Mouse (Mus musculus): Measurements from ENCODE around the gene Rps6ka6.
A peak's percentile ranks its signal among the peaks of the same experiment; 100 is the strongest.

The Rps6ka6 gene

GRCm38 (mm10) chrX:111537859-111538258 is at the start of gene Rps6ka6:
Rps6ka6 (minus strand) TSS chrX:111537959.
- DNase-seq, result no peak

DNA sequence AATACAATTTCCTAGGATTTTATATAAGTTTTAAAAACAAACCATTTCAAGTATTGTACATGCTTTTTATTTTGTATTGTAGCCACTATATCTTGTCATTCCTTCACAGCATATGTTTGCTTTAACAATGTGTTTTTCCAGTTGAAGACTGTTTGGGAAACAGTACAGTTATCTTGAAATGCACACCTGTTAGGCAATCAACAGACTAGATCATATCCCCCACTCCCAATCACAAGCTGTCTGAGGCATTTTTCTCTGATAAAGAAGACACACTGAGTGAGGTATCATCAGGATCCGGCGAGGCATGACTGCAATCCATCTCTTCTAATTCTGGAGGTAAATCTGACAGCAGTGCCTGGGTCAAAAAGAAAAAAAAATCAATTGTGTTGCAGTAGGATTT is 39.3 kb upstream of the Rps6ka6 start:
- DNase-seq, result no peak

- no peak for DNase-seq
Measured at GRCm38 (mm10) chrX:111518206-111518605, 19.6 kb downstream of the Rps6ka6 start.

GRCm38 (mm10) chrX:111463565-111464093 is 74.1 kb downstream of the Rps6ka6 start:
- DNase-seq, result no peak

- peak; percentile 45 for DNase-seq
Measured at GRCm38 (mm10) chrX:111462833-111463564, 74.8 kb downstream of the Rps6ka6 start.

DNA sequence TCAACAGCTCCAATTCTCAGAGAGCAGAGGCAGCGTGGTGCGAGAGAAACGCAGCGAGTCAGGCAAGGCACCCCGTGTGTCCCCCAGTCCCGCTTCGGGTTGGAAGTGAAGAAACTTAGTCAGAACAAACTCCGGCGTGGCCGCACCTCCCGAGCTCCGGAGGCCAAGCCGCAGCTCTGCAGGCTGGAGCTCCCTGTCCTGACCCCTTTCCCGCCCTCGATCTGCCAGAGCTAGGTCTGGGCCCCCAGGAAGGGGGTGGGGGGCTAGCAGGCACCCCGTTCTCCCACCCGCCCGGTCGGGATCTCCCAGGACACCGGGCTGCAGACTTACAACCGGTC is 75.3 kb downstream of the Rps6ka6 start:
- DNase-seq, result peak; percentile 12

DNA sequence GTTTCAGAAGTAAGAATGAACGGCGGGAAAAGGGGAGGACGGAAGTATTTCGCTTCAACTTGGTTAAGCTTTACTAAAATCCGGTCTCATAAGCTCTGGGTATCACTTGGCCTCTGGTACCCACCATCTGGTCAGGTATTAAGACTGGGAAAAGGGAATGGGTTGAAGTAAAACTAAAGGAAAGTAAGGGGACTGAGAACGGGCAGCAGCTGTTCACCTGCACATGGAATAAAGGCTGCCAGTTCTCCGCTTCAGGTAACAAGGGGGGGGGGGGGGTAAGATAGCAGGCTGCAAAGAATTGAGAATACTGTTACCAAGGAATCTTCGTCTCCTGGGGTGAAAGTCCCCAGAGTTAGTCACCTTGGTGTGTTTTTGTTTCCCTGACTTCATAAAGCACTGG is 75.7 kb downstream of the Rps6ka6 start:
- no peak for DNase-seq

- DNase-seq, result no peak
Measured at GRCm38 (mm10) chrX:111460166-111460565, 77.6 kb downstream of the Rps6ka6 start.

DNA sequence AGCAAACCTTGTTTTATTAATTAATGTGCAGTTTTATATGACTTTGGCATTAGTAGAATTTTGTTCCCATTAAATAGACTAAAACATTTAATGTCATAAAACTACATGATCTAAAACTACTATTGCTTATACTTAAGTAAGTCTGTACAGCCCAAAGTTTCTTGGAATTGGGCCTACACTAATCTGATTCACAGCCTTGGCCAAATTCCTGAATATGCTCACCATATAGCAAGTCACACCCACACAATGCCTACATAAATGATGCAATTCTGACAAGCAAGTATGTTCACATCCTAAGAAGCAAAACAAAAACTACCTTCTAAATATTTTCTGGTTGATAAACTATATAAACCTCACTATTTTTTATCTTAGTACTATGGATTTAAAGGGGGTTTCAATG is 101.2 kb downstream of the Rps6ka6 start:
- DNase-seq, result no peak

DNA sequence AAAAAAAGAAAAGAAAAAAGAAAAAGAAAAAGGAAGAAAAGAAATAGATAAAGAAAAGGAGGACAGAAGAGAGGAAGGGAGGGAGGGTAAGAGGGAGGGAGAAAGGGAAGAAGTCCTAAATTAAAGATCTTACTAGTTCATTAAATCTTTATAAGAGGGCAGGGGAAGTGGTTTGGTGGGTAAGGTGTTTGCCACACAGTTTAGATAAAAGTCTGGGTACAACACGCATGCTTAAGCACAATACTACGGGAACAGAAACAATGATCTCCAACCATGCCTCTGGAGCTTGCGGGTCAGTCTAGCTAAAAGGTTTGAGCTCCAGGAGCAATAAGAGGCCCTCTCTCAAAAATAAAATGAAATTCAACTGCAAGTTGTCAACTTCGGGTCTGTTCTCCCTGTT is 123.0 kb downstream of the Rps6ka6 start:
- DNase-seq, result no peak

GRCm38 (mm10) chrX:111404816-111405215 is 132.9 kb downstream of the Rps6ka6 start:
- no peak for DNase-seq

DNA sequence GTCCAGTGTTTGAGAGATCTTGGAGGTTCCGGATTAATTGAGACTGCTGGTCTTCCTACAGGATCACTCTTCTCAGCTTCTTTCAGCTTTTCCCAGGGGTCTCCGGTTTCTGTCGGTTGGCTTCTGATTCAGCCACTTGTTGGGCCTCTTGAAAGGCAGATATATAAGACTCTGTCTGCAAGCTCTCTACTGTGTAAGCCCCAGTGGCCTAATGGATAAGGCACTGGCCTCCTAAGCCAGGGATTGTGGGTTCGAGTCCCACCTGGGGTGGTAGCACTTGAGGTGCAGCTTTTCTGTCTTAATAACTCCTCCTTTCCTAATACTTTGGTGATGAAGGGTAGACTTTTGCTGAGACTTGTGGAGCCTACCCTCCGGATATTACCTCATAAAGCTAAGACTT is 160.7 kb downstream of the Rps6ka6 start:
- no peak for DNase-seq

GRCm38 (mm10) chrX:111374177-111374576 is 163.6 kb downstream of the Rps6ka6 start:
- no peak for DNase-seq

All from right cerebral cortex, postnatal 14 days (tissue).